Mouse (Mus musculus) intestine, embryonic 14.5 days (tissue): ENCODE data around the gene Tlcd2. TPM values are rescaled to one million over a fixed set of nuclear protein-coding genes. Genes with fewer than 3 reads are reported as not detected.
"Not testable (repeated sequence)": the region's sequence is repeated elsewhere in the genome, so short reads cannot be mapped to it uniquely, and the experiment has no call there.

Experiments
- ATAC-seq: fragments of 200-750 bp; cut with Nextera tagmentation; replicated peaks from 2 replicates; pipeline ENCODE4 v1.8.0; 2017; ENCODE audit warnings: low read depth, moderate number of reproducible peaks, moderate TSS enrichment, moderate library complexity; ENCODE audit not compliant: low FRiP score, low TSS enrichment
- DNase-seq: peaks from one replicate; pipeline ENCODE4 v3.0.0-alpha.2; 2018; ENCODE audit warnings: low spot score
- H3K27ac ChIP-seq: fragments of 300-500 bp; sonication (generic); 2 replicates; pipeline ENCODE4 v1.5.1; 2014; ENCODE audit warnings: low read depth, mild to moderate bottlenecking, control low read depth
- H3K27me3 ChIP-seq: fragments of 300-500 bp; sonication (generic); replicated peaks from 2 replicates; pipeline ENCODE4 v1.6.1; 2014; ENCODE audit warnings: low read length, control low read depth; ENCODE audit not compliant: control insufficient read depth, insufficient read depth
- H3K36me3 ChIP-seq: fragments of 300-500 bp; sonication (generic); 2 replicates; pipeline ENCODE4 v1.6.1; 2014; ENCODE audit warnings: low read length, control low read depth; ENCODE audit not compliant: control insufficient read depth, insufficient read depth
- H3K4me1 ChIP-seq: fragments of 300-500 bp; sonication (generic); replicated peaks from 2 replicates; pipeline ENCODE4 v1.6.1; 2014; ENCODE audit warnings: low read length, control low read depth, mixed read lengths; ENCODE audit not compliant: control insufficient read depth, insufficient read depth
- H3K4me2 ChIP-seq: fragments of 300-500 bp; sonication (generic); 2 replicates; pipeline ENCODE4 v1.6.1; 2014; ENCODE audit warnings: low read length
- H3K4me3 ChIP-seq: fragments of 300-500 bp; sonication (generic); 2 replicates; pipeline ENCODE4 v1.5.1; 2014; ENCODE audit warnings: low read depth, low read length, control low read depth, mixed read lengths
- H3K9ac ChIP-seq: fragments of 300-500 bp; sonication (generic); 2 replicates; pipeline ENCODE4 v1.6.1; 2014; ENCODE audit warnings: mild to moderate bottlenecking, low read length
- H3K9me3 ChIP-seq: fragments of 300-500 bp; sonication (generic); 2 replicates; pipeline ENCODE4 v1.6.1; 2016; ENCODE audit warnings: low read length, control low read depth; ENCODE audit not compliant: control insufficient read depth
- WGBS: fragments of 180-500 bp; shearing (Covaris S2); extraction: QIAGEN DNeasy Blood & Tissue Kit; methylation state at CpG from one replicate; pipeline ENCODE4 v1.1.7; 2014; 5-methylcytosine and 5-hydroxymethylcytosine counted together
- polyA plus RNA-seq: library from polyadenylated mRNA; unstranded; fragments of >200 nt; fragmentation: Nextera tagmentation; extraction: Ambion mirVana; gene quantifications from 2 replicates; pipeline ENCODE4 v1.2.1, GENCODE M21; 2014

The Tlcd2 gene
- polyA plus RNA-seq, 1 experiment from 2014 or later: 22.4 TPM

- DNase-seq: peak; percentile 92
- Histone ChIP-seq H3K4me2 (peak within 1 kb of the TSS; percentile 86), H3K9ac (peak within 1 kb of the TSS; percentile 49), H3K27me3 (no peaks in the 10 kb centered on the region), H3K9me3 (no peaks in the 10 kb centered on the region), H3K36me3 (peaks cover 1% of the 10 kb centered on the region; the same call in 1 of the 2 replicates), H3K4me3 (peak within 1 kb of the TSS; percentile 69), H3K4me1 (peaks cover 10% of the 10 kb centered on the region), H3K27ac (peak within 1 kb of the TSS; percentile 57; the same call in 1 of the 2 replicates)
- ATAC-seq: peak; percentile 95
- WGBS: 2% methylated on average over 56 of the region's 56 CpGs
These were observed 7.3 kb upstream of the Tlcd2 start, which contains the start of gene Wdr81 for GRCm38 (mm10) chr11:75453991-75454930. TSS of gene Wdr81 (minus strand) at chr11:75454717.

DNA sequence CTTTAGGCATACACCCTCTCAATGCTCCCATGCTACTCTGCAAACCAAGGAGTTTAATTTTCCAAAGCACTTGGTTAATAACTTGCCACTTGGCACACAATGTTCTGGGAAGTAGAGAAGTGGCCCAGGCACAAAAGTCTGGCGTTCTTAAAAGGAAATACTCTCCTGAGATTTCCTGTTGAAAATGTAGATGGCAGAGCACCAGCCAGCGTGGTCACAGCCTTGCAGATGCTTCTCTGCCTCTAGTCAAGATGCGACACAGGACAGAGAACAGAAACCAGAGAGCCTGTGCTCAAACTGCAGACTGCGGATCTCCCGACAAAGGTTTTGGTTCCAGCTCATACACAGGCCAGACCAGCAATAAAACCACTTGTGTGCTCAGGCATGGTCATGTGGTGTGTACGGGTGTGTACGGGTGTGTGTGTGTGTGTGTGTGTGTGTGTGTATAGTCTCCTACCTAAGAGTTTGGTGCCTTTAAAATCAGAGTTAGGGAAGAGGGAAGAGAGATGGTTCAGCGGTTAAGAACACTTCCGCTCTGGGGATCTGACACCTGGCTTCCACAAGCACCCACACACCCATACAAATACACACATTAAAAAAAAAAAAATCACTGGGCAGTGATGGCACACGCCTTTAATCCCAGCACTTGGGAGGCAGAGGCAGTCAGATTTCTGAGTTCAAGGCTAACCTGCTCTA lies 6.3 kb upstream of the Tlcd2 start:
- ATAC-seq (no peak), DNase-seq (no peak)
- Histone ChIP-seq H3K9ac (peak overlapping the region; percentile 41), H3K4me1 (peaks cover 18% of the 10 kb centered on the region), H3K9me3 (no peaks in the 10 kb centered on the region), H3K36me3 (no peaks in the 10 kb centered on the region; the same call in 1 of the 2 replicates), H3K27me3 (no peaks in the 10 kb centered on the region), H3K4me2 (peak overlapping the region; percentile 86), H3K4me3 (peak overlapping the region; percentile 69), H3K27ac (peak overlapping the region; percentile 57; the same call in 1 of the 2 replicates)
- 71% methylated on average over 10 of the region's 10 CpGs for WGBS

DNA sequence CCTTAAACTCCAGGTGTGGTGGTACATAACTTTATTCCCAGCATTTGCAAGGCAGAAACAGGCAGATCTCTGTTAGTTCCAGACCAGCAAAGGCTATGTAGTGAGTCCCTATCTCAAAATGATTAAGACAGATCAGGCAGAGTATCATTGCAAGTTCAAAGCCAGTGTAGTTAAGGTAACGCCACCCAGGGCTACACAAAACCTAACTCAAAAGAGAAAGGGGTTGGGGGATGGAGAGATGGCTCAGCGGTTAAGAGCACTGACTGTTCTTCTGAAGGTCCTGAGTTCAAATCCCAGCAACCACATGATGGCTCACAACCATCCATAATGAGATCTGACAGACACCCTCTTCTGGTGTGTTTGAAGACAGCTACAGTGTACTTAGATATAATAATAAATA lies 5.5 kb upstream of the Tlcd2 start:
- not testable (repeated sequence) for H3K36me3 ChIP-seq, H3K9ac ChIP-seq, ATAC-seq, H3K9me3 ChIP-seq, H3K4me2 ChIP-seq, H3K27me3 ChIP-seq, H3K4me3 ChIP-seq, DNase-seq, H3K27ac ChIP-seq
- WGBS: 92% methylated on average over 2 of the region's 2 CpGs
- peaks cover 19% of the 10 kb centered on the region for H3K4me1 ChIP-seq

- ATAC-seq (no peak), DNase-seq (no peak)
- Histone ChIP-seq H3K9me3 (no peaks in the 10 kb centered on the region), H3K4me1 (peaks cover 19% of the 10 kb centered on the region), H3K4me3 (no peak overlapping the region), H3K36me3 (no peaks in the 10 kb centered on the region), H3K27me3 (no peaks in the 10 kb centered on the region), H3K4me2 (no peak overlapping the region), H3K9ac (no peak overlapping the region), H3K27ac (no peak overlapping the region)
- 86% methylated on average over 7 of the region's 7 CpGs for WGBS
These were observed 5.1 kb upstream of the Tlcd2 start for GRCm38 (mm10) chr11:75456440-75456871.

- Histone ChIP-seq H3K4me2 (no peak overlapping the region), H3K36me3 (no peaks in the 10 kb centered on the region), H3K9ac (no peak overlapping the region), H3K27ac (no peak overlapping the region), H3K4me1 (peaks cover 31% of the 10 kb centered on the region), H3K27me3 (no peaks in the 10 kb centered on the region), H3K9me3 (no peaks in the 10 kb centered on the region), H3K4me3 (no peak overlapping the region)
- WGBS: 9% methylated on average over 3 of the region's 3 CpGs
- ATAC-seq: no peak
- peak; percentile 60 for DNase-seq
These were observed 3.3 kb upstream of the Tlcd2 start for GRCm38 (mm10) chr11:75458169-75458568.

DNA sequence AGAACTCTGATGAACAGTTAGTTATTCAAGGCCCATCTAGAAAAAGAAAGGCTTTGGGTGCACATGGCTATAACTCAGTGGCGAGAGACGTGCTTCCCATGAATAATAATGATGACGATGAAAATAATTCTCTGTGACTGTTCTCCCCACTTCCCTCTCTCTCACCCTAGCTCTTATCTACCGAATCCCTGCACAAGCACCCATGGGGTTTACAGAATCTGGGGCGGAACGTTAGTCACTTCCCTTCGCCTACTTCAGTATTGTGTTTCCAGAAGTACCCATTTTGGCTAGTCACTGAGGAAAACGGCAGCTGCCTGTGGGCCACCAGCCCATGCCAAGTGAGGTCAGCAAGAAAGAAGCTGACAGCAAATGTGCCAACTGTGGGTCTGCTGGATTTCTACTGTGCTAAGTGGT lies 2.9 kb upstream of the Tlcd2 start:
- H3K4me3 ChIP-seq: no peak overlapping the region
- no peaks in the 10 kb centered on the region for H3K36me3 ChIP-seq
- no peak for ATAC-seq
- H3K4me1 ChIP-seq: peaks cover 36% of the 10 kb centered on the region
- WGBS: 81% methylated on average over 8 of the region's 8 CpGs
- no peak overlapping the region for H3K9ac ChIP-seq
- no peak overlapping the region for H3K27ac ChIP-seq
- no peak for DNase-seq
- no peaks in the 10 kb centered on the region for H3K27me3 ChIP-seq
- H3K9me3 ChIP-seq: no peaks in the 10 kb centered on the region
- no peak overlapping the region for H3K4me2 ChIP-seq

DNA sequence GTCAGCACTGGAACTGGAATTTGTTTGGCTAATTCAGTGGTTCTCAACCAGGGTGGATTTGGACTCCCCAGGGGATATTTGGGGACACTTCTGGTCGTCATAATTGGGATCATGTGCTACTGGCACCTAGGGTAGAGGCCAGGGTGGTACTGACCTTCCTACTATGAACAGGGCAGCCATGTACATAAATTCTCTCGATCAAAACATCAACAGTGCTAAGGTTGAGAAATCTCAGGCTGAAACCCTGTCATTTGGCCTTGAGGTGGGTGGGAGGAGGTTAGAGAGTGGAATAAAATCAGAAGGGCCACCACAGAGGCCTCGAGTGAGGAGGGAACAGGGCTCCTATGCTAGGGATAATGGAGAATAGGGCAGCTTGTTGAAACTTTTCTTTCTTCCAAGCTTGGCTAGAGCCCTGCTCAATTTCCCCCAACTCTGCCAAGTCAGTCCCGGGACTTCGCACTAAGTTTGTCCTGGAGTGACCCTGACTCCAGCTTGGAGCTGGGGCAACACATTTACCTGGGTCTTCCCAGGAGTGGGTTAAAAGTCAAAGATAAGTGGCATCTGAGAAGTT lies 2.3 kb upstream of the Tlcd2 start:
- peak overlapping the region; percentile 99 for H3K4me2 ChIP-seq
- no peaks in the 10 kb centered on the region for H3K36me3 ChIP-seq
- ATAC-seq: no peak
- 77% methylated on average over 5 of the region's 5 CpGs for WGBS
- H3K27me3 ChIP-seq: no peaks in the 10 kb centered on the region
- H3K9ac ChIP-seq: no peak overlapping the region
- no peak overlapping the region for H3K4me3 ChIP-seq
- DNase-seq: no peak
- peak overlapping the region; percentile 96 for H3K27ac ChIP-seq
- peaks cover 33% of the 10 kb centered on the region for H3K4me1 ChIP-seq
- no peaks in the 10 kb centered on the region for H3K9me3 ChIP-seq

DNA sequence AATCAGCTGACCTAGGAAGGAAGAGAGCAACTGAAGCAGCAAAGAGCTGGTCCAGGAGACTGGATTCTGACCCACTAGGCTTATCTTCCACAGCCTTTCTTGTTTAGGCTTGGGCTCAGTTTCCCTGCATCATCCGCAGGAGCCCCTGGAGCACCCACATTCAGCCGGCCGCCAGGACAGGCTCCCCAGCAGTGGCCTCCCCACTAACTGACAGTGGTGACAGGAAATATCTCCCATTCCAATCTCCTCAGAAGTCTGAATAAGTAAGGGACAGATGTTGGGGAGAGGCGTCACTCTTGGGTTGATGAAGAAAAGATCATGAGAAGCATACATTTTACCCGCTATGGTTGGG lies 1.8 kb upstream of the Tlcd2 start:
- H3K27ac ChIP-seq: peak overlapping the region; percentile 96
- no peak overlapping the region for H3K9ac ChIP-seq
- ATAC-seq (no peak), DNase-seq (no peak)
- no peaks in the 10 kb centered on the region for H3K27me3 ChIP-seq
- no peaks in the 10 kb centered on the region for H3K36me3 ChIP-seq
- H3K4me1 ChIP-seq: peaks cover 32% of the 10 kb centered on the region
- peak overlapping the region; percentile 46; the same call in 1 of the 2 replicates for H3K4me3 ChIP-seq
- peak overlapping the region; percentile 99 for H3K4me2 ChIP-seq
- no peaks in the 10 kb centered on the region for H3K9me3 ChIP-seq
- WGBS: 28% methylated on average over 5 of the region's 5 CpGs
